Mouse (Mus musculus): Measurements from ENCODE around the gene Mettl25.

DNA sequence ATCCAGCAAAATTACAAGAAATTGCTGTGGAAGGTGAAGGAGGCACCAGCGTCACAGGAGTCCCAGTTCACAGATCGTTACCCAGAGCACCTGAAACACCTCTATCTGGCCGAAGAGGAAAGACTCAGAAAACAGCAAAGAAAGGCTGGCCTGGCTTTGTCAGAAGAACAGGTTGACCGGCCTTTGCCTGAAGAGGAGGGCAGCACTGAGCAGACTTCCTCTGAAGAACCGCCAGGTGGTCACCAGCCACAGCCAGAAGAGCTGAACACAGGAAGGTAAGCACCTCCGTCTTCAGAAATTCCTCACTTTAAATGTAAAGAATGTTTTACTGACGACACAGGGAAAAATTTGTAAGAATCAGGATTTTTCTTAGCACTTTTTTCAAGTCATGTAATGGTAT is 1.4 kb upstream of the Mettl25 start:
- TF ChIP-seq CTCF (IDR thresholded peaks at IDR 0.05 in 2 of 3, conservative IDR thresholded peaks at IDR 0.05 in 1 of 3; ENCODE audit: control insufficient read depth in 1 of 3, insufficient read depth in 1 of 3, low read depth in 2 of 3, low read length in 3 of 3, poor library complexity in 1 of 3, severe bottlenecking in 1 of 3) (no peak), POLR2A (IDR thresholded peaks at IDR 0.05; ENCODE audit: control insufficient read depth in 1 of 2, insufficient read depth in 1 of 2, low read depth in 1 of 2, low read length in 2 of 2, poor library complexity in 1 of 2) (no peak), MAZ (IDR thresholded peaks at IDR 0.05; ENCODE audit: low read depth, low read length) (no peak), E2F4 (IDR thresholded peaks at IDR 0.05; ENCODE audit: borderline replicate concordance, low read depth, low read length) (no peak), GABPA (IDR thresholded peaks at IDR 0.05; ENCODE audit: low read depth, low read length) (no peak), MAFK (IDR thresholded peaks at IDR 0.05; ENCODE audit: borderline replicate concordance, low read depth, low read length) (no peak), EP300 (IDR thresholded peaks at IDR 0.05; ENCODE audit: low read depth in 1 of 2, low read length in 2 of 2) (no peak), CHD2 (IDR thresholded peaks at IDR 0.05; ENCODE audit: low read length) (no peak), MAX (IDR thresholded peaks at IDR 0.05; ENCODE audit: low read length) (no peak), TCF12 (IDR thresholded peaks at IDR 0.05; ENCODE audit: low read depth, low read length) (no peak), CHD1 (IDR thresholded peaks at IDR 0.05; ENCODE audit: low read depth, low read length) (no peak)

Data from MEL (cell line).